Comparison of ENCODE assay signal across 24 mouse cellular contexts in the genomic region with DNA sequence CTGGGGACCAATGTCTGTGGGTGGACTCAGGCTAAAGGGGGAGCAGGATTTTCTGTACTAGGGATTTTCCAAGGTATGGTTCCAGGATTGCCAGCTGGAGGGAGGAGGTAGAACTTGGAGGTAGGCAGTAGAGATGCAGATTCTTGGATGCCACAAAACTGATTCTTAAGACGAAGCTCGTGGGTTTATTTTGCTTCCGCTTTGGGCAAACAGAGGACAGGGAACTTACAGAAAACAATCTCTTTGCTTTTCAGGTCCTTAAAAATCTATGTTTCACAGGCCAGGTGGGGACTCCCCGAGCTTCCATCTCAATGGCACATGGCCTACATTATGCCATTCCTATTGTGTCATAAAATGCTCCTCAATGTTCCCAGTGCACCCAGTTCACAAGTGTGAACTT. TPM values are rescaled to one million over a fixed set of nuclear protein-coding genes. Genes with fewer than 3 reads are reported as not detected.
DNase-seq lines count a peak whose midpoint lies in the region; ATAC-seq and TF ChIP-seq lines count a peak whose summit lies in the region.
"Had no signal": no experiment of that assay in that cellular context is flagged by ENCODE, and none has a peak within 500 bp of the region (broad histone marks: within the 10 kb centered on the region; RNA-seq: fewer than 3 reads in every experiment).

No protein-coding gene starts in this region.

- 76% methylated on average over 4 of the region's 4 CpGs for WGBS in small intestine, adult 2 months

- H3K36me3 ChIP-seq in small intestine, adult 2 months (ENCODE audit: control insufficient read depth, insufficient read depth, low read length), result peaks cover 21% of the 10 kb centered on the region

- peak overlapping the region; percentile 72 for H3K27ac ChIP-seq in layer of hippocampus, adult 2 months
- H3K27ac ChIP-seq in small intestine, adult 2 months (ENCODE audit: insufficient read depth, low read depth, low read length), result peak overlapping the region; percentile 94
- H3K27ac ChIP-seq: embryonic facial prominence, embryonic 15.5 days; forebrain, embryonic 10.5 days; hindbrain, embryonic 14.5 days; limb, embryonic 15.5 days; midbrain, embryonic 13.5 days; neural tube, embryonic 12.5 days had no signal

- H3K27me3 ChIP-seq in small intestine, adult 2 months (ENCODE audit: control insufficient read depth, insufficient read depth, low read length), result no peaks in the 10 kb centered on the region
- H3K27me3 ChIP-seq: embryonic facial prominence, embryonic 15.5 days; limb, embryonic 15.5 days; midbrain, embryonic 13.5 days; neural tube, embryonic 12.5 days had no signal

- TF ChIP-seq CTCF in layer of hippocampus, adult 2 months (conservative IDR thresholded peaks at IDR 0.05), result no peak
- TF ChIP-seq CTCF in small intestine, adult 2 months (IDR thresholded peaks at IDR 0.05; ENCODE audit: extremely low read depth, insufficient read length, insufficient replicate concordance, low read depth, low read length), result no peak

- peak; percentile 31 for ATAC-seq in frontal cortex, adult (ENCODE audit: low TSS enrichment)
- ATAC-seq: forebrain, postnatal 0 days; midbrain, embryonic 13.5 days had no signal

- no peak for DNase-seq in frontal cortex, postnatal 14 days (ENCODE audit: low spot score in 2 of 2)
- DNase-seq in layer of hippocampus, adult 2 months (ENCODE audit: low spot score in 2 of 2), result no peak
- DNase-seq in layer of hippocampus, adult 11-12 months (ENCODE audit: low spot score), result no peak
- peak; percentile 36 for DNase-seq in right cerebral cortex, adult 18-20 months
- DNase-seq in right cerebral cortex, adult 2 months (ENCODE audit: low spot score in 2 of 2), result no peak
- no peak for DNase-seq in ovary, adult 18-20 months (ENCODE audit: low spot score)
- DNase-seq: cerebellum, adult 11 months; cerebellum, postnatal 14 days; forebrain, postnatal 0 days; heart, adult 11 months; heart, postnatal 36 days; kidney, adult 18-20 months; kidney, postnatal 36 days; lung, postnatal 10 days; right cerebral cortex, postnatal 14 days; thymus, postnatal 14 days had no signal

- TF ChIP-seq POLR2A in small intestine, adult 2 months (IDR thresholded peaks at IDR 0.05; ENCODE audit: low read depth, low read length), result no peak

- H3K4me1 ChIP-seq in small intestine, adult 2 months (ENCODE audit: control insufficient read depth, insufficient read depth, insufficient read length, low read length), result peaks cover 50% of the 10 kb centered on the region

- no peak overlapping the region for H3K4me3 ChIP-seq in layer of hippocampus, adult 2 months
- no peak overlapping the region for H3K4me3 ChIP-seq in small intestine, adult 2 months (ENCODE audit: low read depth, low read length)
- H3K4me3 ChIP-seq: embryonic facial prominence, embryonic 15.5 days; forebrain, embryonic 10.5 days; limb, embryonic 15.5 days; midbrain, embryonic 13.5 days; neural tube, embryonic 12.5 days had no signal

RNA-seq across cellular contexts. Expression of gene Fam53b, which starts 49.4 kb away (rescaled TPM):
- total RNA-seq in layer of hippocampus, adult 2 months (2021), result 10 to 100 TPM; 42.3 to 54.8 TPM
- 24.6 and 55.7 TPM in 2 replicates for polyA plus RNA-seq in small intestine, adult 2 months (2012; rRNA removed)
